Mouse (Mus musculus) induced T-regulatory cell, adult 2 months (primary cell): ENCODE data around the gene Macf1.
"Not testable (repeated sequence)": the region's sequence is repeated elsewhere in the genome, so short reads cannot be mapped to it uniquely, and the experiment has no call there.

Source experiments
- DNase-seq: peaks from one replicate; pipeline ENCODE4 v3.0.0-alpha.2; 2012; ENCODE audit warnings: low read depth

The Macf1 gene

DNA sequence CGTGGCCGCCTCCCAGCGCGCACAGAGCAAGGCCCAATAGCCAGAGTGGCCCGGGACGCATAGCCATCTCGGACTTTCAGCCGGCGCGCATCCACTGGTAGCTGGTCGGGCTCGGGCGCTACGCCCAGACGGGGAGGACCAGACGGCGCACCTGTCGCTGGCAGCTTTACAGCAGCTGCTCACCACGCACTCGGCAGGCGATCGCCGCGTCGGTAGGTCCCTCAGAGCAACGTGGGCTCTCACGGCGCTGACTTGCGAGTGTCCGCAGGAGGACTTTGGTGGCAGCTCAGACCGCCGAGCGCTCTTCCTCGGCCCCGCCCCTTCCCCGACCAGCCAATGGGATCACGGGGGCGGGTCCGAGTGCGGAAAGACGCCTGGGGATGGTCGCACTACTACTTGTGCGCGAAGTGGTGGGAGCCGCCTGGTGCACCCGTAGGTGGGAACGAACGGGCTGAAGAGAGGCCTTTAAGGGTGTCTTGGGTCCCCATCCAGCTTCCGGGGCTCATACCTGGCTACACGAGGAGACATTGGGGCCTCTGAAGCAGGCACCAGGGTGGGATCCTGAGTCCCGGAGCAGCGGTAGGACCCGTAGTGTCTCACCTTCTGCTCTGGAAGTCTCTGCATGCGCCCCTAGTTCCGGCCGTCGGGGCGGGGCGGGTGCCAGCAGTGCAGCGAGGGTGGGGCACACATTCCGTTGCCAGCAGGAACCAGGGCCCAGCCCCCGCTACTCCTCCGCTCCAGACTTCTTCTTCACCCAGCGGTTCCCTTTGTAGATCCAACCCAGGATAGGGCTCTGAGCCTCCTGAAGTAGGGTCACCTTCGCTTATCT is 341.3 kb downstream of the Macf1 start, which contains the start of gene Bmp8a:
Bmp8a (minus strand) TSS at position 611 of the 829 bp plus-strand sequence.
- DNase-seq, result peak; percentile 86

DNA sequence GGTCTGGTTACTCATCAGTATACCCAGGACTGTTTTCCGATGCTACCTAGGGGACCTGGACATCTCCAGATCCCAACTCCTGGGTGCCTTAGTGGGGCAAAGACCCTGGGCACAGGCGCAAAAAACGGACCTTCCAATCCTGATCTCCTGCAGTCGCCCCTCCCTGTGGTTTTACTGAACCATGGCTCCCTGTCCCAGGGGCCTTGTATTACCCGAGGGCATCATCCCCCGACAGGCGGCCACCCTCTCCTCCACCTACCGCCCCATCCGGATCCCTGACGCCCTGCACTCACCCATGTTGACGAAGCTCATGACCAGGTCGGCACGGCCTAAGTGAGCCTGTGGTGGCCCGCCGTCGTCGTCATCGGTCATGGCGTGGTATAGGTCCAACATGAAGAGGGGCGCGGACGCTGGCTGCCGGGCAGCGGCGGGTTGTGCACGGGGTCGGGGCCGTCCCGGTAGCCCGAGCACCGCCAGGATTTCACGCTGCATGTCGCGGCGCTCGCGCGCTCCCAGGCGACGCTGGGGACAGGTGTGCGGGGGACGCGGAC is 342.0 kb downstream of the Macf1 start:
- no peak for DNase-seq

DNA sequence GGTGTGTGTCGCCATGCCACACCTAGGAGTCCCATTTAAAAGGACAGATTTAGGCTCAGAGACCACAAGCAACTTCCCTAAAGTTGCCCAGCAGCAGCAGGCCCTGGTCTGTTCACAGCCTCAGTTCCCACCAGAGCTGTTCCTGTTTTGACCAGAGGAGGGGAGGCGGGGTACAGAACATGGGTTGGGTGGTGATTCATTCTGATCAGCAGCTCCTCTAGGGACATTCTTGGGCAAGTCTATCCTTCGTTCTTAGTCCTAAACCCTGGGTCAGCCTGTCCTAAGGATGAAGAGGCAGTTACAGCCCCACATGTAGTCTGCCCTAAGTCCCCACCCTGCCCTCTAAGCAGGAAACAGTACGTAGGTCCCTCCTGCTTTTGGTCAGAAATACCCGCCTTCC is 343.9 kb downstream of the Macf1 start:
- DNase-seq, result no peak

DNA sequence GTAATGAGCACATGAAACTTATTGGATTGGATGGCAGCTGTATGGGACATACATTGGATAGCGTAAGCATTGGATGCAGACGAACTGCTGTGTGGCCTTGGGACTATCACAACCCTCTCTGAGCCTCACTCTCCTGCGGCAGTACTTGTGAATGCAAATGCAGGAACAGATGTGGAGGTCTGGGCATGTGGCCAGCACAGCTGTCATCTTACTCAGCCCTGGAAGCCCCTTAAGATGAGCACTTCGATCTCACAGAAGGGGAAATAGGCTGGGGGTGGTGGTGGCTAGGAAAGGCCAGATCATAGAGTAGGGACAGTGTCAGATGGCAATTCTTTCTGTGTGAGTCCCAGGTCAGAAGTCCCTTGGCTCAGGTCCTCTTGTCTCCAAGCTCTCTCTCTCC is 346.5 kb downstream of the Macf1 start:
- no peak for DNase-seq

DNA sequence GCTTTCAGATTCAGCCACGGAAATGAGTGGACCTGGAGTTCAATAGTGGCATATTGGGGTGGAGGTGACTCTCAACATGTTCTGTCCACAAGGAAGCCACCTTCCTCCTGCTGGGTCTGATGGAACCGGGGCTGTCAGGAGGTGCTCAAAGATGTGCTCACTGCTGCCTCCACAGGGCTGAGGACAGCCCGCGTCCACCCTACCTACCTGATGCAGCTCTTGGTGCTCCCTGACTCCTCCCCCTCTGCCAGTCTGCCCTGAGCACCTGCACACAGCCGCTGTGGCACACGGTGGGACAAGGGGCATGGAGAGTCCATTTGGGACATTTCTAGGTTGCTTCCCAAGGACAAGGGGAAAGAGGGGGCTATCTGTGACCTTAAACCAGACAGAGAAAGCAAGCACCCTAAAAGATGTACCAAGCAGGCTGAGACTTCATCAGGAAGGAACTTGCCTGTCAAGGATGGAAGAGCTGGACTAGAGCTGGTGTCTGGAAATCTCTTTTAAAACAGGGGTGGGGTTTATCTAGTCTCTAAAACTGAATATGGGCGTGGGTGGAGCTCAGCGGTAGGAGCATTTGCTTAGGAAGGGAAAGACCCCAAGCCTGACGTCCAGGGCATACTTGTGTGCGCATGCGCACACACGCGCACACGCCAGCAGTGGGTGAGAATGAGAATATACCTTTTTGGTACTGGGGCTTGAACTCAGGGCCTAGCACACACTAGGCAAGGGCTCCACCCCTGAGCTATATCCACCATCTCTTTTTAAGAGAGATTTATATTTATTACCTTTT is 348.2 kb downstream of the Macf1 start:
- no peak for DNase-seq

DNA sequence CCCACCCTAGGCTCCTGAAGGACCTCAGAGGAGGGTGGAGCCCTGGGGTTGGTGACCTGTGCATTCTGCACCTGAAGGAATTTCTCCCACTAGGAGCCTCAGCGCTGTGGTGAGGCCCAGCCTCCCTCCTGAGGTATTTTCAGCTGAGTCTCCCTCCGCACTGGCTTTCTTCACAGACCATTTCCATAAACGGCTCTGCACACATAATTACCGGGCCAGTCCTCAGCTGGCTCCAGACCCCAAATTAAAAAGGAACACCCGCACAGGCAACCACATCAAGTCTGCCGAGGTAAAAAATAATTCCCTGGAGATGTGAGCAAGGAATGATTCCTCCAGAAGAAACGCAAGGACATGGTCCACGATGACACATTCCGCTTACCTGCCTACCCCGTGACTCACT is 348.9 kb downstream of the Macf1 start:
- not testable (repeated sequence) for DNase-seq

DNA sequence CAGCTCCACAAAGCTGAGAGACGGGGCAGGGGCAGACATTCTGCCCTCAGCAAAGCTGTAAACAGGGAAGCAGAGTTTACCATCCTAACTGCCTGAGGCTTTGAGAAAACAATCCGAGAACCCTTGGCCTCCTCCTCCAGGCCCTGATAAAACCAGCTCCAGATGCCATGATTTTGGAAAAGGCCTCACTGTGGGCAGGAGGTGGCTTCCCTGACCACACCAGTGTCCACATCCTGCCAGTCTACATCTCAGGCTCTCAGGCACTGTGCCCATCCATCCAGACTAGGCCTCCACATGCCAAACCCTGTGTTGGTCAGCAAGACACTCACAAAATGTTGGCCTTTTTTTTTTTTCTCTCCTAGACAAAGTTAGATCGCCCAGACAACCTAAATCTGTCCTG is 350.0 kb downstream of the Macf1 start:
- no peak for DNase-seq

DNA sequence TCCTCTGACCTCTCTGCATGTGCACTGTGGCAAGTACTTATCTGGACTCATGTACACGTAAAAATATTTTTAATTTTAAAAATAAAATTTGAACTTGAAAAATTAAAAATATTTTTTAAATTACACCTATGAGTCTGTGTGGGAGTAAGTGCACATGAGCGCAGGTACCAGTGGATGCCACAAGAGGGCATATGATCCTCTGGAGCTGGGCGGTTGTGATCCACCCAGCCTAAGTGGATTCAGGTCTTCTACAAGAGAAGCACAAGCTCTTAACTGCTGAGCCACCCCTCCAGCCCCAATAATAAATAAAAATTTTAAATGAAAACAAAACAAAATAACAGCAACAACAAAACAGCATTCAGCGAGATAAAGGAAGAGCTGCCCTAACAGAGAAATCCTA is 351.0 kb downstream of the Macf1 start:
- no peak for DNase-seq

DNA sequence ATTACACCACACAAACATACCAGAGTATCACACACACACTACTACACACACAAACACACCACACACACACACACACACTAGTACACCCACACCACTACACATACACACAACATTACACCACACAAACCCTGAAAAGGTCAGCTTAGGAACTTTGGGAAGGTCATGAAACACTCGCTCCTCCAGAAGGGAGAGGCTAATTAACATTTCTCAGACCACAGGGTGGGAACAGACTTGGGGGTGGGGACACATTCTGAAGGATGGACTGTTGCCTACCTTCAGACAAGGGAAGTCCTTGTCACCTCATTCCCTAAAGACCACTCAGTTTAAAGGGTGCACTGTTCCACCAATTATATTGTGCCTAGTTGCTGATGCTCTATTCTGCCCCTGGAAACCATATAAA is 352.2 kb downstream of the Macf1 start:
- DNase-seq, result not testable (repeated sequence)

DNA sequence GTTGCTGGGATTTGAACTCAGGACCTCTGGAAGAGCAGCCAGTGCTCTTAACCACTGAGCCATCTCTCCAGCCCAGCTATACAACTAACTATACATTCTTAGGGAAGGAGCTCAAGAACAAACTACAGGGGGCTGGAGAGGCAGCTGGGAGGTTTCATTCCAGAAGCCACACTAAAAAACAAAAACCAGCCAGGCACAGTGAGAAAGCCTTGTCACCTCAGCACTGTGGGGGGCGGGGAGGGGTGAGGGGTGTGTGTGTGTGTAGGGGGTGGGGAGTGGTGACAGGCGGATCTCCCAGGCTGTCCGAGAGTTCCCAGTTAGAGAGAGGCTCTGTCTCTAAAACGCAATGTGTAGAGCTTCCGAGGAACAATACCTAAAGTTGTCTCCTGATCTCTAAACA is 352.8 kb downstream of the Macf1 start:
- no peak for DNase-seq

DNA sequence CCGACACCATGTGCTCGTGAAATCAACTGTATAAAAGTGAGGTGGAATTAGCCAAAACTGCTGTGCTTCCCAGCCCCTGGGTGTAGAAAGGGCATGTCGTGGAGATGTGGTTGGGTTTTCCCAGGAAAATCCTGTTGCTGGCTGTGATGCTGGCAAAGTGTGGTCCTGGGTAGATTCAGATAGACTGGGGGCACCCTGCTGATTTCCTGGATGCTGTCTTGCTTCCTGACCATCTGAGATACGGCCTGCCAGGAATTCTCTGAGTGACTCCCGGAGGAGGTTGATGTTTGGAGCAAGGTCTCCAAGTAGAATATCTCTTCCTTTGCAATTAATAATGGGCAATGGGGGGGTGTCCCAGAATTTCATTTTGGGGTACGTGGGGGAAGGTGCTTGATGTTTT is 355.2 kb downstream of the Macf1 start:
- no peak for DNase-seq

DNA sequence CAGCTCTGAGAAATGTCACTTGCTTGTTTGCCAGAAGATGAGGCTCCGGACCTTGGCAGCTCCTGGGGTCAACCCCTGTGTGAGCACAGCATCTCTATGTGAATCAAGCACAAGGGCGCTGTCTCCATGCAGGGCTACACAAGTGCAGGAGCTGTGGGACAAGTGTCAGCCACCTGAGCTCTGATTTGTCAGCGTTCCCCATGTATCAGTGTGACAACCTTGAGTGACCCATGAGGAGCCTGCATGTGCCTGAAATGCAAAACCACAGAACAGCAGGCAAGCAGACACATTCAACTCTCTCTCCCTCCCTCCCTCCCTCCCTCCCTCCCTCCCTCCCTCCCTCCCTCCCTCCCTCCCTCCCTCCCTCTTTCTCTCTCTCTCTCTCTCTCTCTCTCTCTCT is 356.5 kb downstream of the Macf1 start:
- no peak for DNase-seq

DNA sequence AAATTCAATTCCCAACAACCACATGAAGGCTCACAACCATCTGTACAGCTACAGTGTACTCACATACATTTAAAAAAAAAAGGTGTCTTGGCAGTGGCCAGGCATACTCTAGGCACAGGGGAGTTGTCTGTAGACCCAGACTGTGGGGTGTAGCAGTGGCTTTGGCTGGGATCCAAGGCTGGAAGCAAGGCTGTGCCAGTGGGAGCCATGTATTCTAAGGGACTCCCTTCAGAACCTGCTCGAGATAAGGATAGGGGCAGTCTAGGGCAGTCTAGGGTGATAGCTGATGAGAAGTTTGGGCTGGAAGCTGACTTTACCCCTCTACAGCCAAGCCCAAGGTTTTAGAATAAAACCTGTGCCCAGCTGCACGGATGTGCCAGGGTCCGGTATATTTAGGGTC is 358.1 kb downstream of the Macf1 start:
- DNase-seq, result no peak

DNA sequence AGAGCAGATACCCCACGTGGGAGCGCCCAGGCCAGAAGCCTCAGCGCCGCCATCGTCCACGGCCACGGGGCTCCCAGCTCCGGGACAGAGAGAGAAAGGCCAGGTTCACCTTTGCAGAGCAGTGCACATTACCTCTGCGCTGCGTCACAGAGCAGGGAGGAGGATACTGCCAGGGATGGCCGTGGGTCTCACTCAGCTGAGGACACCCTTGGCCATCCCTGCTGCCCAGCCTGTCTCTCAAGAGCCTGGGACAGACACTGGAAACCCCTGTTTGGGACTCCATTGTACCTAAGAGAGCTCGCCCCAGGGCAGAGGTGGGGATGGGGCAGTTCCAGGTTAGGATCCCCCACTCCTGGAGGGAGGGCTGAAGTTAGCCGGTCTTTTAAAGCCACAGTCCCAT is 360.6 kb downstream of the Macf1 start, which contains the start of gene Oxct2a:
Oxct2a (minus strand) TSS at position 101 of the 400 bp plus-strand sequence.
- no peak for DNase-seq

DNA sequence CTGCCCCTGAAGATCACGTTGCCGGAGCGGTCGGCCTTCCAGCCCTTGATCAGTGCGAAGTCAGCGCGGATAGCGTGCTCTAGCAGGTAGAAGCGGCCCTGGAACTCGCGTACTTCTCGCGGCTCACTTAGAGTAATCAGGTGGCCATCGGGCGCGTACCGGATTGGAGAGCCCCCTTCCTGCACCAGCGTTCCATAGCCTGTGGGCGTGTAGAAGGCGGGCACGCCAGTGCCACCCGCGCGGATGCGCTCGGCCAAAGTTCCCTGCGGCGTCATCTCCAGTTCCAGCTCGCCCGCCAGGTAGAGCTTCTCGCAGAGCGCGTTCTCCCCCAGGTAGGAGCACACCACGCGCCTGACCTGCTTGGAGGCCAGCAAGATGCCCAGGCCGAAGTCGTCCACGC is 361.2 kb downstream of the Macf1 start:
- DNase-seq, result not testable (repeated sequence)

DNA sequence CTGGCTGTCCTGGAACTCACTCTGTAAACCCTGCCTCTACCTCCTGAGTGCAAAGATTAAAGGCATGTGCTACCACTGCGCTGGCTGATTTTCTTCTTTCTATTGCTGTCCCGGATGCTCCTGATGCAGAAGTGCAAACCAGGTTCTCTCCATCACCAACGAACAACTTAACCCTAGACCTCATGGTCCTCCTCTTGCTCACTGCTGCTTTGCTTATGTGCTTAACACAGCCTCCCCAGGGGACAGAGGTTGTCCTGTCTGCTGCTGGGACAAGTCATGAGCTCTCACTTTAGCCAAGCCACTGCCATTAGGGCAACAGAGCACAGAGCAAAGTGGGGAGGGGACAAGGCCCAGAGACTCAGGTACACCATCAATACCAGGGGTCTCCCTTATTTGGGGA is 369.7 kb downstream of the Macf1 start:
- no peak for DNase-seq

DNA sequence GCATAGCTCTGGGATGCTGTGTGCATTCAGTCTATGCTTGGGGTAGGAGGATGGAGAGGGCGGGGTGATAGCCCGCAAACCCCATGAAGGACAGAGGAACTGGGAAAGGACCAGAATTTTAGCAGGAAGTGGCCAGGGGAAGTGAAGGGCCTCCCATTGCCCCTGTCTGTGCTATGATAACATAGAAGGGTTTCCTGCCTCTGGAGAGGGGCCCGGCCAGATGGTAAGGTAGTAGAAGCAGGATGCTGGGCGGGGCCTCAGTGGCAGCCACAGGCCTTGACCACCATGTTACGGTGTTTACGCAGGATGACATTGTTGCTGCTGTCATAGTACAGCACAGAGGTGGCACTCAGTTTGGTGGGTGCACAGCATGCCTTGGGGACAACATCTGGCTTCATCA is 371.1 kb downstream of the Macf1 start:
- peak; percentile 15 for DNase-seq

DNA sequence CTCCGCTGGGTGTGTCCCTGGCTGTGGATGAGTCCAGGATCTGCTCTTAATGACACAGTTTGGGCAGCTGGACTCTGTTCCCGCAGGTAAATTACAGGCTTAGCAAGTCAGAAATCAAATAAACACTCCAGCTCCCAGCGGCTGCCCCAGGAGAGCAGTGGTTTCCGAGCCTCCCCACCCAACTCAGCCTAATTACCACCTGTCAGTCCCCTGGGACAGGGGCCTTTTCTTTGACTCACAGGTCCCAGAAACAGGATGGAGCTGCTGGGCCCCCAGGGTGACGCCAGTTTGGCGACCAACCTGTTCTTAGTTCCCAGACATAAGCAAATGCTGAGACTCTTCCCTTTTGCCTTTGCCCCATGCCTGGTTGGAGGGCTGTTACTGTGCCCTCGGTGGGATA is 372.3 kb downstream of the Macf1 start:
- no peak for DNase-seq

DNA sequence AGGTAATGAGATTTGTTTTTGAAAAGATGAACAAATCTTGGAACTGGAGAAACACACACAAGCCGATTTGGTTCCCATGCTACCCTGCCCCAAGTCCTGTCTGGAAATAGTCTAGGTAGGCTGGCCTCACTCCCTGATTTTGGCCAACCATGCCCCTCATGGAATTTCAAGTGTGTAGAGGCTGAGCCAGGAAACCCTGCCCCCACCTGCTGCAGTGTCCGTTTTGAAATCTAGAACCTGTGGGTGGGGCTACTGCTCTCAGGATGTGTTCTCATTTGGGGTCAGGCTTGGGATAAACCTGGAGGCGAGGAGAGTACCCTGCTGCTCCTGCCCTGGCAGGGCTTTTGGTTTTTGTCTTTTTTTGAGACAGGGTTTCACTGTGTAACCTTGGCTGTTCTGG is 375.9 kb downstream of the Macf1 start:
- no peak for DNase-seq

DNA sequence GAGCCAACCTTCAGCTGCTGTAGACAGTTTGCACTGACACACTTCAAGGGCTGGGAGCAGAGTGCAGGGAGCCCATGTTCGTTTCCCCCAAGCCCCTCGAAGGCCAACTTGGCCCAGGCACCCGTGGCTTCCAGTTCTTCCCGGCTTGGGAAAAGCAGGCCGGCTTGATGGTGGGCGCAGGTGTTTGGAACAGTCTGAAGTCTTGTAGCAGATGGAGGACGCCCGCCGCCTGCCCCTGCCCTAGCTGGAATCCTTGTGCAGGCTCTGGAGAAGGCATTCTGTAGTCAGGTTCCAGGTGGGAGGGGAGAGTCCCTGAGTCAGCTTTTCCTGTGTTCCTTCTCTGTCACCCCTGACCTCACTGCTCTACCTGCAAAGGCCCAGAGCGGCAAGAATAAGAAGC is 377.2 kb downstream of the Macf1 start:
- DNase-seq, result no peak

DNA sequence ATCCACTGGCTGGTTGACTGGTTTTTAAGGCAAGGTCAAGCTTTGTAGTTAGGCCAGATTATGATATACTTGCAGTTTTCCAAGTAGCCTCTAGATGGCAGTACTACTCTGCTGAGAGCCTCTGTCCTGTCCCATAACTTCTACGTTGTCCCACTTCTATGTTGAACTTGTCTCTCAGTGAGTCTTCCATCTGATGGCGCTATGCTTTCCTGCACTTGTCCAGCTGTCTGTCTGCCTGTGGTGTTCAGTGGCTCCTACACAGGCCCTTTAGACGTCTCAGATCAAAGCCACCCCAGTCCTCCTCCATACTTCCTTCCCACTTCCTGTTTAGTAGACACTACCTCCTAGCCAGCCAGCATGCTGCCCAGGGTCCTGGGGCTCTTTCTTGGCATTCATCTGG is 378.4 kb downstream of the Macf1 start:
- DNase-seq, result peak; percentile 77
